Mouse (Mus musculus) left cerebral cortex, postnatal 36 days (tissue): ENCODE results near the gene Nup37. TPM values are rescaled to one million over a fixed set of nuclear protein-coding genes. Genes with fewer than 3 reads are reported as not detected.
A peak's percentile ranks its signal among the peaks of the same experiment; 100 is the strongest.

Experiments used
- DNase-seq, 2 experiments: peaks; one replicate each; pipeline ENCODE4 v3.0.0; 2021 to 2022; ENCODE audit warnings: low spot score in 2 of 2, mixed read lengths in 1 of 2
- intact Hi-C: fragments of 180-260 bp; cut with DNase I; formaldehyde crosslinking; loops from one replicate; pipeline ENCODE4 v1.15.1; 2025
- total RNA-seq, 2 experiments: library from RNA; stranded (reverse); gene quantifications; 2 replicates each; pipeline ENCODE4 v1.2.3; 2021

The Nup37 gene
- 1 to 10 TPM; 5.7 to 7.0 TPM for total RNA-seq

- DNase-seq, result peak; percentile 82 to 84
- intact Hi-C loops, result no loop called here
Measured at GRCm38 (mm10) chr10:88146707-88147477, at the start of gene Nup37, which contains the start of gene Parpbp. TSS of gene Nup37 (plus strand) at chr10:88146992. TSS of gene Parpbp (minus strand) at chr10:88146941.

GRCm38 (mm10) chr10:88106169-88106568, 40.6 kb upstream of the Nup37 start:
- no peak for DNase-seq
- intact Hi-C loops, result no loop called here

DNA sequence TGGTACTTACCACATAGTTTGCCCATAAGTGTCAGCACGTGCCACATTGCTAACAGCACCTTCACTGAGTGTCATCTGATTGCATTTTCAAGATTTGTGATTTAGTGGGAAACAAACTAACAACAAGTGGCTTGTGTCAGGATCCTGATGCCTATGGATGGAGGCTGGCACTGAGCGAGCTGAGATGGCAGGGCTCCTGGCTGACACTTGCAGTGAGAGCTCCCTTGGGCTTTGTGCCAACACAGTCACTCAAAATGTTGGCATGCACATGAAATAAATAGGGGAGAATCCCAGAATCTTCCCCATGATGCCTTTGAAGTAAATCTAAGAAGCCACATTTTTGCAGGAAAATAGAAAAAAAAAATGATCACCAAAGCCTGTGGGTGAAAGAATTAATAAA, 33.5 kb upstream of the Nup37 start:
- intact Hi-C loops, result loop anchor here (10.0 kb wide), 2 partner anchors 258 to 458 kb away; partner anchors contain the start of gene Igf1
- no peak for DNase-seq

DNA sequence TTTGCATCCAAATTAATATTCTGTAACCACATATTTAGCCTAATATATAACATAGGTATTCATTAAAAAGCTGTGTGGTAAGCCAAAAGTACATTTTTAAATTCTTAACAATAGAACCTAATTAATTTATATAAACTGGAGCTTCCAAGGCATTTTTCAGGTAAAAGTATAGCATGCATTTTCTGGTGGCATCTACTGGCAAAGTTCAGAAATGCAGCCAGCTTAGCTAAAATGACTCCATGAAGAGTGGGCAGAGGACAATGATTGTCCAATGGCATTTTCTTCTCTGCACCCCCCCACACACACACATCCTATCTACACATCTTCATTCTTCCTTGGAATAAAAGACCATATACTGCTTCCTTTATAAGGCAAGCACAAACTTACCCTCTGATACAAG, 27.1 kb upstream of the Nup37 start:
- no peak for DNase-seq
- intact Hi-C loops, result loop anchor here (10.0 kb wide), 2 partner anchors 265 to 465 kb away; partner anchors contain the start of gene Igf1

GRCm38 (mm10) chr10:88135630-88136029, 11.2 kb upstream of the Nup37 start:
- no peak for DNase-seq
- intact Hi-C loops, result no loop called here

GRCm38 (mm10) chr10:88146187-88146586, 605 bp upstream of the Nup37 start:
- no peak for DNase-seq
- intact Hi-C loops, result no loop called here

GRCm38 (mm10) chr10:88150381-88150780, 3.6 kb downstream of the Nup37 start:
- no peak for DNase-seq
- intact Hi-C loops, result no loop called here

- intact Hi-C loops, result no loop called here
- no peak for DNase-seq
Measured at GRCm38 (mm10) chr10:88151658-88152057, 4.9 kb downstream of the Nup37 start.

DNA sequence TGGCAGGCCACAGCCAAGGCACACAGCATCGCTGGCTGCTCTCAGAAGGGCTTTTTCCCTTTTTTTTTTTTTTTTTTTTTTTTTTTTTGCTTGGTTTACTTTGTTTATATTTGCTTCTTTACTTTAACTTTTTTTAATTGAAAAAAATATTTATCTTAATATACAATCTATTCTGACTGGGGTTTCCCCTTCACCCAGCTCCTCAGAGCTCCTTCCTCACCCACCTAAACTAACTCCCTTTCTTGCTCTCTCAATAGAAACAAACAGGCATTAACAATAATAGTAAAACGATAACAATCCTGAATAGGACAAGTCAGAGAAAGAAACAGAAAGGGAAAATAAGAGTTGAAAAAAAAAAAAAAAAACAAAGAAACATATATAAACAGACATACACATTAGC, 15.3 kb downstream of the Nup37 start:
- intact Hi-C loops, result no loop called here
- DNase-seq, result no peak

DNA sequence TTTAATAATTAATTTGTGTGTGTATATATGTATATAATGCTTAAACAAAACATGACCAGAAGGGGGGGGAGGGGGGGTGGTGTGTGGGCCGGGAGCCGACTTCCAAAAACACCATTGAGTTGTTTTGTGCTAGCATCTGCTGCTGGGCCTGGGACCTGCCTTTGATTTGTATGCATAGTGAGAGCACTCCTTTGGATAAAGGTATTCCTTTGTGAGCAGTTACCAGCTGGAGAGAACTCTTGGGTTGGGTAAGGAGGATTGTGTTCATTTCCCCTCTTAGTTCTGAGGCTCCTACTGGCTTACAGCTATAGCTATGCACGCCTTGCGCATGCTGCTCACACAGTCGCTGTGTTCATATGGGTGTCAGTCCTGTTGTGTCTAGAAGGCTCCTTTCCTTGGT, 15.9 kb downstream of the Nup37 start:
- no peak for DNase-seq
- intact Hi-C loops, result no loop called here

GRCm38 (mm10) chr10:88166158-88166557, 19.4 kb downstream of the Nup37 start:
- DNase-seq, result no peak
- intact Hi-C loops, result no loop called here

GRCm38 (mm10) chr10:88167438-88168077, 20.8 kb downstream of the Nup37 start:
- intact Hi-C loops, result no loop called here
- DNase-seq, result no peak

- intact Hi-C loops, result no loop called here
- DNase-seq, result no peak
Measured at GRCm38 (mm10) chr10:88200541-88200940, 53.7 kb downstream of the Nup37 start.

DNA sequence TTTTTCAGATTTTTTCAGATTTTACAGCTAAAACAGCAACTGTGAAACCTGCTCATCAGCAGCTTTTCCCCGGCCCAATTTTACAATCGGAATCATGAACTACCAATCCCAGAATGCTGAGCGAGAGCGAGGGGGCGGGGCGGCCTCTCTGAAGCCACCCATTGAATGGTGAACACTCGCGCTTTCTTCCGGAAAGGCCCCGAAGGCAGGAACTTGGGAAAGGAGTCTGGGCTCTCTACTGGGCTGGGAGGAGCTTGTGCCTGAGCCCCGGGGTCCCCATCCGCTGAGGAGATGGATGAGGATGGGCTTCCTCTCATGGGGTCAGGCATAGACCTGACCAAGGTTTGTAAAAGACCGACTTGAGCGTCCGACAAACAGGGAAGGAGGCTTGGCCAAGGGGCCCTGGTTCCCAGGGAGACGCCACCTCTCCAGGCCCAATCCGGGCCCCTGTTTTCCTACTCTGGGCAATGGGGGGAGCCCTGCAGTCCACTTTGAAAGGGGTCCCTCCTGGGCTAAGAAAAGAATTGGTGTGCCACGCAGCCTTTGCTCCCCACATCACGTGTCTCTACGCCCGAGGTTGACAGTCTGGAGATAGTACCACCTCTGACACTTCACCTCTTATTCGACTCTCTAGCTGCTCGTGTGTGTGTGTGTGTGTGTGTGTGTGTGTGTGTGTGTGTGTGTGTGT, 54.3 kb downstream of the Nup37 start, which contains the start of gene Washc3:
TSS of gene Washc3 (plus strand) at position 143 of the 688 bp plus-strand sequence.
- intact Hi-C loops, result no loop called here
- DNase-seq, result peak; percentile 92

GRCm38 (mm10) chr10:88201650-88202049, 54.9 kb downstream of the Nup37 start:
- intact Hi-C loops, result no loop called here

DNA sequence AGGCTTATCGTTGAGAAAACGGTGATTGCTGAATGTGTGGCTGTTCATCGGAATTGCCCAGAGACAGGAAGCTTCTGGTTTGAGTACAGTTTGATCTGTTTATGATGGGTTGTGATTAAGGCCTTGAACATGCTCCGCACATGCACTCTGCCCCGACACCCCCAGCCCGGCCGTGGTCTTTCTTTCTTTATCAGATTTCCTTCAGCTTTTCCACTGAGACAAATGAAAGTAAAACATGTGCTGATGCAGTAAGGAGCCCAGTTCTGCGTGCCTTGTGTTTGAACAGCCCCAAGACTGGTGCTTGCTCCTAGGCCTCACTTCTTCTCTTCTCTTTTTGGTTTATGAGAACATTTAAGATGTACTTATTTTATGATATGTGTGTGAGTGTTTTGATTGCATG, 55.8 kb downstream of the Nup37 start:
- intact Hi-C loops, result no loop called here
- no peak for DNase-seq

More at GRCm38 (mm10) chr10:88201650-88202049, 54.9 kb downstream of the Nup37 start:
- DNase-seq, result peak in 1 of 2 experiments; percentile 6

DNA sequence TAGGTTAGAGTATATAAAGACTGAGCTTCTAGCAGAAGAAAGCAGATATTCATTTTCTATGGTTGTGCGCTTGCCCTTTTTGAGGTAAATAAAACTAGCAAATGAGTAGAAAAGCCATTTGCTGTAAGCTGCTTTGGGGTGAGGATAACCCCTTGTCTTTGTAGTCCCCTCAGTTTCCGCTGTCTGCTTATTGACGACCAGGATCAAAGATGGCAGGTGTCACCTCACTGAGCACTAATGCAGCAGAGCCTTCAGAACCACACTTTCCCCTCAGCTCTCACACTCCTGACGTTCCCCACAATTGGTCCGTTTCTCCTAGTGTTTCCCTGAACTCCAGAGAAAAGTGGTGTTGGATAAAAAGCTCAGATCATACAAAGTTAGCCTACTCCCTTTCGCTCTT, 56.4 kb downstream of the Nup37 start:
- intact Hi-C loops, result no loop called here
- no peak for DNase-seq

DNA sequence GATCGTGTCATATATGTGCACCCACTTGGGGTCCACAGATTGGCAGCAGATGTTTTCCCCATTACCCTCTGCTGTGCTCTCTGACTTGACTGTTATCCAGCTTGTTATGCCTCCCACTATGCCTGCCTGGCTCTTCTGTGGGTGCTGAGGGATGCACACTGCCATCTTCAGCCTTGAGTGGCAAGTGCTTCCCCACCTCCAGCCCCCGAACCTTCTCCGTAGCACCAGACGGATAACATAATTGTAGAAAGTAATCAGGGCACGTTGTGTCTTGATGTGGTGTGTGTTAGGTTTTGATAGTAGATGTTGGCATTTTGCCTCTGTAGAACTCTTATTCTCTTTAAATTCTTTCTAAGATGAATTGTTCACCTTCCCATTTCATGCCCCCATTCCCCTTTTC, 65.9 kb downstream of the Nup37 start:
- no peak for DNase-seq
- intact Hi-C loops, result no loop called here

DNA sequence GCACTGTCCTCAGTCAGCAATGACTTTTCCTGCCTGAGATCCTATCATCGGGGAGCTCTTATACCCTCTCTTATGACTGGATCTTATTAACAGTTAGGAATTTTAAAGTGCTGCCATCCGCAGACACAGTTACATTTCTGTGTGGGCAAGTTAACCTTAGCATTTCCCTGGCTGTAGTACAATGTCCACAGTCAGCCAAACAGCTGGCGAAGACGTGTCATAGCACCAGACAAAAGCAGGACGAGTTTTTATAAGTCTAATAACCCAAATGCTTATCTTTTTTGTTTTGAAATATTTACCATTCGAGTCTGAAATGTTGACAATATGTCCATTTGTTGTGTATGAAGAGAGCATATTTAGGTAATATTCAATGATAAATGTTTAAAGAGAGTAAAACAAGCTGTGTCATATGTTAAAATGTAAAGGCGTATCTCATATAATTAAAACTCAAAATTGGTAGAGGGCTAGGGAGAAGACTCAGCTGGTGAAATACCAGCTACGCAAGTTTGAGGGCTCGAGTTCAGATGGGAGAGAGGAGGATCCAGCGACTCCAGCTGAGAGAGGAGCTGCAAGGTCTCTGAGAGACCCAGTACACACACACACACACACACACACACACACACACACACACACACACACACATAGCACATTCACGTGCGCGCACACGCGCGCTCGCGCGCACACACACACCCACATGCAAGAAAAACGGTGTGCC, 68.2 kb downstream of the Nup37 start:
- no peak for DNase-seq
- intact Hi-C loops, result no loop called here

DNA sequence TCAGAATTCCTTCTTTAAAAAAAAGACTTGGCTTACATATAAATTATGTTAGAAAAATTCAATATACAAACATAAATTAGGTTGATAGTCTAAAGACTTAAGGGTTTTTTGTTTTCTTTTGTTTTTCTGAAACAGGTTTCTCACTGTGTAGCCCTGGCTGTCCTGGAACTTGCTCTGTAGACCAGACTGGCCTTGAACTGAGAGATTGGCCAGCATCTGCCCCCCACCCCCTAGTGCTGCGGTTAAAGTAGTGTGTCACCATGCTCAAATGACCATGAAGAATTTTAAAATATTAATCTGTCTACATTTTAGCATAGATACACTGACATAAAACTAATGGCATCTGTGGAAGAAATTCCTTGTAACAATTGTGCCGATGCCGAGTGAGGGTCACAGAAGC, 71.4 kb downstream of the Nup37 start:
- DNase-seq, result no peak
- intact Hi-C loops, result no loop called here
